Mouse (Mus musculus): Measurements from ENCODE around the gene Spon1.

Spon1 gene

GRCm38 (mm10) chr7:114016001-114016949 lies 250.5 kb downstream of the Spon1 start:
- no peak for DNase-seq

GRCm38 (mm10) chr7:114018861-114019260 lies 253.1 kb downstream of the Spon1 start:
- no peak for DNase-seq

- DNase-seq, result no peak
These were observed 254.4 kb downstream of the Spon1 start for GRCm38 (mm10) chr7:114020057-114020703.

- peak; percentile 61 for DNase-seq
These were observed 254.9 kb downstream of the Spon1 start for GRCm38 (mm10) chr7:114020704-114021093.

- no peak for DNase-seq
These were observed 261.1 kb downstream of the Spon1 start for GRCm38 (mm10) chr7:114026923-114027322.

- DNase-seq, result no peak
These were observed 261.6 kb downstream of the Spon1 start for GRCm38 (mm10) chr7:114027406-114027805.

- no peak for DNase-seq
These were observed 263.0 kb downstream of the Spon1 start for GRCm38 (mm10) chr7:114028828-114029227.

GRCm38 (mm10) chr7:114029596-114029995 lies 263.8 kb downstream of the Spon1 start:
- DNase-seq, result no peak

- DNase-seq, result no peak
These were observed 271.4 kb downstream of the Spon1 start for GRCm38 (mm10) chr7:114037237-114037636.

- no peak for DNase-seq
These were observed 275.6 kb downstream of the Spon1 start for GRCm38 (mm10) chr7:114041349-114041748.

- DNase-seq, result no peak
These were observed 277.5 kb downstream of the Spon1 start for GRCm38 (mm10) chr7:114042973-114043928.

GRCm38 (mm10) chr7:114043929-114044549 lies 278.2 kb downstream of the Spon1 start:
- no peak for DNase-seq

GRCm38 (mm10) chr7:114045814-114046213 lies 280.0 kb downstream of the Spon1 start:
- no peak for DNase-seq

GRCm38 (mm10) chr7:114053720-114054119 lies 287.9 kb downstream of the Spon1 start:
- no peak for DNase-seq

- DNase-seq, result no peak
These were observed 292.4 kb downstream of the Spon1 start for GRCm38 (mm10) chr7:114058166-114058565.

- no peak for DNase-seq
These were observed 293.2 kb downstream of the Spon1 start for GRCm38 (mm10) chr7:114058927-114059441.

GRCm38 (mm10) chr7:114060445-114060844 lies 294.6 kb downstream of the Spon1 start:
- DNase-seq, result no peak

GRCm38 (mm10) chr7:114062451-114062850 lies 296.7 kb downstream of the Spon1 start:
- DNase-seq, result no peak

- no peak for DNase-seq
These were observed 297.7 kb downstream of the Spon1 start for GRCm38 (mm10) chr7:114063534-114063933.

- no peak for DNase-seq
These were observed 298.2 kb downstream of the Spon1 start for GRCm38 (mm10) chr7:114063966-114064365.

- no peak for DNase-seq
These were observed 299.8 kb downstream of the Spon1 start for GRCm38 (mm10) chr7:114065407-114066185.
